Mouse (Mus musculus): Measurements from ENCODE around the gene Ehf. TPM values are rescaled to one million over a fixed set of nuclear protein-coding genes. Genes with fewer than 3 reads are reported as not detected.

The Ehf gene
- polyA plus RNA-seq, 1 experiment from 2014 or later: 0.34 TPM

DNA sequence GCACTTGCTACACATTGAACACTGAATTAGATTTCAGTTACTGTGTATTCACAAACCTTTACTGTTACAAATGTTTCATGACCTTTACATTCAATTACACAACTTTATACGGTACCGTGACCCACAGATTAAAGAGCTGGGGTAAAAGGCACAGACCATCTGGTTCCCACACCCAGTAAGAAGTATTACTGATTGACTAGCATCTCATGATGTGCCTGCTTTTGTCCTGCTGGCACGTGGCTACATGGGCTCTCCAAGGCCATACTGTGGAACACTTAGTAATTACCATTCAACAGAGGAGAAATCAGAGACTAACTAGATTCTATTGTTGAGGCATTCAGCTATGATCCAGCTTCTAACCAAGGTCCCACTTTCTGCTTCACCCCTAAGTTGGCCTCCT lies 32.9 kb upstream of the Ehf start:
- no peak overlapping the region for H3K4me3 ChIP-seq (ENCODE audit: low read depth, low read length)
- H3K27ac ChIP-seq (ENCODE audit: low read length): no peak overlapping the region
- peaks cover 16% of the 10 kb centered on the region for H3K4me1 ChIP-seq (ENCODE audit: control insufficient read depth, low read depth, low read length)
- H3K9ac ChIP-seq (ENCODE audit: low read depth, low read length): no peak overlapping the region
- H3K9me3 ChIP-seq (replicated peaks; ENCODE audit: control insufficient read depth, low read length): no peaks in the 10 kb centered on the region
- no peak for ATAC-seq (ENCODE audit: low read depth)
- WGBS (ENCODE audit: insufficient replicate concordance): 67% methylated on average over 3 of the region's 3 CpGs
- H3K4me2 ChIP-seq (ENCODE audit: low read depth, low read length): no peak overlapping the region
- no peaks in the 10 kb centered on the region for H3K27me3 ChIP-seq (ENCODE audit: control insufficient read depth, insufficient read depth, low read depth, low read length)
- H3K36me3 ChIP-seq (ENCODE audit: control insufficient read depth, insufficient read depth): no peaks in the 10 kb centered on the region

DNA sequence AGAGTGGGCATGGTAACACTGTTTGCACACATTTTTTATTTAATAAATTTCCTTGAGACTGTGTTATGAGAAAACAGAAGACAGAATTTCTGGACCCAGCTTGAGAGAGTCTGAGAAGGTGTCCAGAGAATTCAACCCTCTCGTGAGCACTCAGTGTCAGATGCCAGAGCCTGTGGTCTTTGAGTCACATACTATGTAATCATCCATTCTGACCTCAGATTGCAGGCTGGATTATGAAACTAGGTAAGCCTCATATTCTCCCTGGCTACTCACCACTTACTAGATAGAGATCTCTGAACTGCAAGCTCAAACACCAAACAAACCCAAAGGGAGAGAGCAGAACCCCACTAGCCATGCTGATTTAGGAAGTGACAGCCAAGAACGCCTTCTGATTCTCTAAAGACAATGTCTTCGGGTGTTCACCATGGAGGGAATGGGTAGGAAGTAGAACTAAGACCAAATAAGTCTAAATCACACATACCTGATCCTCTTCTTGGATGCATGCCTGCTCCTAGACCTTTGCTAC lies 28.7 kb upstream of the Ehf start:
- 63% methylated on average over 3 of the region's 3 CpGs for WGBS (ENCODE audit: insufficient replicate concordance)
- H3K9ac ChIP-seq (ENCODE audit: low read depth, low read length): no peak overlapping the region
- no peaks in the 10 kb centered on the region for H3K27me3 ChIP-seq (ENCODE audit: control insufficient read depth, insufficient read depth, low read depth, low read length)
- no peaks in the 10 kb centered on the region for H3K9me3 ChIP-seq (replicated peaks; ENCODE audit: control insufficient read depth, low read length)
- no peak overlapping the region for H3K4me2 ChIP-seq (ENCODE audit: low read depth, low read length)
- no peak overlapping the region for H3K27ac ChIP-seq (ENCODE audit: low read length)
- H3K4me3 ChIP-seq (ENCODE audit: low read depth, low read length): no peak overlapping the region
- no peak for ATAC-seq (ENCODE audit: low read depth)
- H3K36me3 ChIP-seq (ENCODE audit: control insufficient read depth, insufficient read depth): no peaks in the 10 kb centered on the region
- peaks cover 11% of the 10 kb centered on the region for H3K4me1 ChIP-seq (ENCODE audit: control insufficient read depth, low read depth, low read length)

GRCm38 (mm10) chr2:103328731-103329130 lies 25.7 kb upstream of the Ehf start:
- Histone ChIP-seq H3K4me3 (ENCODE audit: low read depth, low read length) (no peak overlapping the region), H3K4me2 (ENCODE audit: low read depth, low read length) (no peak overlapping the region), H3K27me3 (ENCODE audit: control insufficient read depth, insufficient read depth, low read depth, low read length) (no peaks in the 10 kb centered on the region), H3K9me3 (replicated peaks; ENCODE audit: control insufficient read depth, low read length) (no peaks in the 10 kb centered on the region), H3K36me3 (ENCODE audit: control insufficient read depth, insufficient read depth) (no peaks in the 10 kb centered on the region), H3K4me1 (ENCODE audit: control insufficient read depth, low read depth, low read length) (peaks cover 13% of the 10 kb centered on the region), H3K9ac (ENCODE audit: low read depth, low read length) (no peak overlapping the region), H3K27ac (ENCODE audit: low read length) (no peak overlapping the region)
- peak; percentile 41 for ATAC-seq (ENCODE audit: low read depth)
- 67% methylated on average over 4 of the region's 4 CpGs for WGBS (ENCODE audit: insufficient replicate concordance)

- H3K27me3 ChIP-seq (ENCODE audit: control insufficient read depth, insufficient read depth, low read depth, low read length): no peaks in the 10 kb centered on the region
- no peaks in the 10 kb centered on the region for H3K9me3 ChIP-seq (replicated peaks; ENCODE audit: control insufficient read depth, low read length)
- H3K4me2 ChIP-seq (ENCODE audit: low read depth, low read length): no peak overlapping the region
- H3K27ac ChIP-seq (ENCODE audit: low read length): no peak overlapping the region
- no peak overlapping the region for H3K9ac ChIP-seq (ENCODE audit: low read depth, low read length)
- no peak for ATAC-seq (ENCODE audit: low read depth)
- H3K36me3 ChIP-seq (ENCODE audit: control insufficient read depth, insufficient read depth): no peaks in the 10 kb centered on the region
- H3K4me1 ChIP-seq (ENCODE audit: control insufficient read depth, low read depth, low read length): peaks cover 13% of the 10 kb centered on the region
- no peak overlapping the region for H3K4me3 ChIP-seq (ENCODE audit: low read depth, low read length)
- 46% methylated on average over 7 of the region's 7 CpGs for WGBS (ENCODE audit: insufficient replicate concordance)
Observed at GRCm38 (mm10) chr2:103325301-103326048, 22.4 kb upstream of the Ehf start.

- Histone ChIP-seq H3K36me3 (ENCODE audit: control insufficient read depth, insufficient read depth) (no peaks in the 10 kb centered on the region), H3K4me3 (ENCODE audit: low read depth, low read length) (no peak overlapping the region), H3K27me3 (ENCODE audit: control insufficient read depth, insufficient read depth, low read depth, low read length) (no peaks in the 10 kb centered on the region), H3K4me2 (ENCODE audit: low read depth, low read length) (no peak overlapping the region), H3K9ac (ENCODE audit: low read depth, low read length) (no peak overlapping the region), H3K27ac (ENCODE audit: low read length) (no peak overlapping the region), H3K4me1 (ENCODE audit: control insufficient read depth, low read depth, low read length) (peaks cover 13% of the 10 kb centered on the region), H3K9me3 (replicated peaks; ENCODE audit: control insufficient read depth, low read length) (no peaks in the 10 kb centered on the region)
- ATAC-seq (ENCODE audit: low read depth): peak; percentile 16
- WGBS (ENCODE audit: insufficient replicate concordance): 16% methylated on average over 2 of the region's 2 CpGs
Observed at GRCm38 (mm10) chr2:103324320-103324719, 21.2 kb upstream of the Ehf start.

- ATAC-seq (ENCODE audit: low read depth): no peak
- Histone ChIP-seq H3K9ac (ENCODE audit: low read depth, low read length) (no peak overlapping the region), H3K27ac (ENCODE audit: low read length) (peak overlapping the region; percentile 45; the same call in 1 of the 2 replicates), H3K4me2 (ENCODE audit: low read depth, low read length) (no peak overlapping the region), H3K36me3 (ENCODE audit: control insufficient read depth, insufficient read depth) (no peaks in the 10 kb centered on the region), H3K4me1 (ENCODE audit: control insufficient read depth, low read depth, low read length) (peaks cover 9% of the 10 kb centered on the region), H3K9me3 (replicated peaks; ENCODE audit: control insufficient read depth, low read length) (no peaks in the 10 kb centered on the region), H3K27me3 (ENCODE audit: control insufficient read depth, insufficient read depth, low read depth, low read length) (no peaks in the 10 kb centered on the region), H3K4me3 (ENCODE audit: low read depth, low read length) (no peak overlapping the region)
- WGBS (ENCODE audit: insufficient replicate concordance): 39% methylated on average over 1 of the region's 1 CpGs
Observed at GRCm38 (mm10) chr2:103322171-103322570, 19.1 kb upstream of the Ehf start.

DNA sequence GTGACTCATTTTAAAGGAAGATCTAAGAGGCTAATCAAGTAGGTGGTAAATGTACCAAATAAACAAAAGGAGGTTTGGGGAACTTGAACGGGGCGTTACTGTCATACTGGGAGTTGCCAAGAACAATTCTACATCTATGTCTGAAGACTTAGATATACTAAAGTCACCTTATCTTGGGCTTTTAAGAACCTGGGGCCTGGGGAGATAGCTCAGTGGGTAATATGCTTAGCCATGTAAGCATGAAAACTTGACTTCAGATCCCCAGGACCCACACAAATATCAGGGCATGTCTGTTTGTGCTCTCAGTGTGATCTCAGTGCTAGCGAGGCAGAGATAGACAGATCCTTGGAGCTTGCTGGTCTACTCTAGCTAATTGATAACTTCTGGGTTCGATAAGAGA lies 18.6 kb upstream of the Ehf start:
- H3K27me3 ChIP-seq (ENCODE audit: control insufficient read depth, insufficient read depth, low read depth, low read length): no peaks in the 10 kb centered on the region
- peak; percentile 86 for ATAC-seq (ENCODE audit: low read depth)
- H3K27ac ChIP-seq (ENCODE audit: low read length): peak overlapping the region; percentile 28; the same call in 1 of the 2 replicates
- no peak overlapping the region for H3K9ac ChIP-seq (ENCODE audit: low read depth, low read length)
- no peaks in the 10 kb centered on the region for H3K9me3 ChIP-seq (replicated peaks; ENCODE audit: control insufficient read depth, low read length)
- H3K4me3 ChIP-seq (ENCODE audit: low read depth, low read length): no peak overlapping the region
- peaks cover 9% of the 10 kb centered on the region for H3K4me1 ChIP-seq (ENCODE audit: control insufficient read depth, low read depth, low read length)
- peak overlapping the region; percentile 22; the same call in 1 of the 2 replicates for H3K4me2 ChIP-seq (ENCODE audit: low read depth, low read length)
- no peaks in the 10 kb centered on the region for H3K36me3 ChIP-seq (ENCODE audit: control insufficient read depth, insufficient read depth)
- WGBS (ENCODE audit: insufficient replicate concordance): 28% methylated on average over 4 of the region's 4 CpGs

- Histone ChIP-seq H3K27ac (ENCODE audit: low read length) (no peak overlapping the region), H3K36me3 (ENCODE audit: control insufficient read depth, insufficient read depth) (no peaks in the 10 kb centered on the region)
- WGBS (ENCODE audit: insufficient replicate concordance): 55% methylated on average over 4 of the region's 4 CpGs
Observed at GRCm38 (mm10) chr2:103314002-103314401, 10.9 kb upstream of the Ehf start.

DNA sequence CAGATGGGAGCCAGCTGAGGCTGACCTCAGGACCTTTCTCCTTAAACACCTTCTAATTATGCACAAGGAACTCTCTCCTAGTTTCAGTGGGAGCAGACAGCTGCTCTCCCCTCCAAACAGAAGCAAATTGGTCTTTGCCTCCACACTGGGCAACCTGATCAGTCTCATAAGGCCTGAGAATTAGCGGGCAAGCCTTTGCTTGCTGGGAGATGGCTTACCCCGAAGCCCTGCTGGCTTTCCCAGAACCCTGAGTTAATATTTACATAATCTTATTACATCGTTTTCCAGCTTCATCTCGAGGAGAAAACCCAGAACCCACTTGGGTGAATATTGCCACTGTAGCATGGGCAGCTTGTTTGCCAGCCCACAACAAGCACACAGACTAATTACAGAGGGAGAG lies 9.6 kb upstream of the Ehf start:
- Histone ChIP-seq H3K27me3 (ENCODE audit: control insufficient read depth, insufficient read depth, low read depth, low read length) (no peaks in the 10 kb centered on the region), H3K4me2 (ENCODE audit: low read depth, low read length) (no peak overlapping the region), H3K9me3 (replicated peaks; ENCODE audit: control insufficient read depth, low read length) (no peaks in the 10 kb centered on the region), H3K27ac (ENCODE audit: low read length) (no peak overlapping the region), H3K9ac (ENCODE audit: low read depth, low read length) (no peak overlapping the region), H3K4me3 (ENCODE audit: low read depth, low read length) (no peak overlapping the region), H3K4me1 (ENCODE audit: control insufficient read depth, low read depth, low read length) (no peaks in the 10 kb centered on the region), H3K36me3 (ENCODE audit: control insufficient read depth, insufficient read depth) (no peaks in the 10 kb centered on the region)
- no peak for ATAC-seq (ENCODE audit: low read depth)
- WGBS (ENCODE audit: insufficient replicate concordance): 41% methylated on average over 4 of the region's 4 CpGs

More at GRCm38 (mm10) chr2:103314002-103314401, 10.9 kb upstream of the Ehf start:
- Histone ChIP-seq H3K9me3 (replicated peaks; ENCODE audit: control insufficient read depth, low read length) (no peaks in the 10 kb centered on the region), H3K9ac (ENCODE audit: low read depth, low read length) (no peak overlapping the region), H3K27me3 (ENCODE audit: control insufficient read depth, insufficient read depth, low read depth, low read length) (no peaks in the 10 kb centered on the region), H3K4me2 (ENCODE audit: low read depth, low read length) (no peak overlapping the region), H3K4me1 (ENCODE audit: control insufficient read depth, low read depth, low read length) (no peaks in the 10 kb centered on the region), H3K4me3 (ENCODE audit: low read depth, low read length) (no peak overlapping the region)
- no peak for ATAC-seq (ENCODE audit: low read depth)
